19 mouse cellular contexts compared by ENCODE assay signal in genomic region chr4:46744583-46745155, GRCm38 (mm10).
A peak's percentile ranks its signal among the peaks of the same experiment; 100 is the strongest.
DNase-seq lines count a peak whose midpoint lies in the region.
"Had no signal": no experiment of that assay in that cellular context is flagged by ENCODE, and none has a peak within 500 bp of the region (broad histone marks: within the 10 kb centered on the region; RNA-seq: fewer than 3 reads in every experiment).

No protein-coding gene starts in this region.

- no peaks in the 10 kb centered on the region for H3K36me3 ChIP-seq in heart, embryonic 10.5 days
- H3K36me3 ChIP-seq: forebrain, embryonic 10.5 days; hindbrain, embryonic 12.5 days; limb, embryonic 13.5 days; liver, embryonic 13.5 days; neural tube, embryonic 13.5 days had no signal

- no peak overlapping the region for H3K27ac ChIP-seq in heart, embryonic 10.5 days
- H3K27ac ChIP-seq: forebrain, embryonic 10.5 days; hindbrain, embryonic 12.5 days; limb, embryonic 13.5 days; liver, embryonic 13.5 days; neural tube, embryonic 13.5 days had no signal

- 67% methylated on average over 7 of the region's 7 CpGs for WGBS in heart, embryonic 10.5 days

- intact Hi-C loops in heart, postnatal 10 days (cut with DNase I), result no loop called here
- intact Hi-C loops in gastrocnemius, postnatal 14 days (cut with DNase I; ENCODE audit: low total_unique reads), result no loop called here

- H3K4me1 ChIP-seq in heart, embryonic 10.5 days, result peaks cover 10% of the 10 kb centered on the region; the same call in 1 of the 2 replicates
- H3K4me1 ChIP-seq: limb, embryonic 13.5 days had no signal

- H3K27me3 ChIP-seq in heart, embryonic 10.5 days (ENCODE audit: insufficient read depth, poor library complexity, severe bottlenecking), result peaks cover 30% of the 10 kb centered on the region; the same call in 1 of the 2 replicates
- H3K27me3 ChIP-seq: hindbrain, embryonic 12.5 days; liver, embryonic 13.5 days; neural tube, embryonic 13.5 days had no signal

- H3K9me3 ChIP-seq in heart, embryonic 10.5 days, result no peaks in the 10 kb centered on the region
- H3K9me3 ChIP-seq: forebrain, embryonic 10.5 days; hindbrain, embryonic 12.5 days; limb, embryonic 13.5 days; liver, embryonic 13.5 days; neural tube, embryonic 13.5 days had no signal

- H3K4me3 ChIP-seq in heart, embryonic 10.5 days, result no peak overlapping the region
- H3K4me3 ChIP-seq: forebrain, embryonic 10.5 days; hindbrain, embryonic 12.5 days; limb, embryonic 13.5 days; liver, embryonic 13.5 days; neural tube, embryonic 13.5 days had no signal

- DNase-seq in heart, adult 9 months (ENCODE audit: low spot score in 2 of 2), result peak; percentile 5 to 19
- DNase-seq in heart, embryonic 10.5 days (ENCODE audit: low spot score), result no peak
- peak; percentile 70 for DNase-seq in cerebellum, adult 11 months
- peak; percentile 83 for DNase-seq in cerebellum, adult 9-11 months
- DNase-seq in heart, postnatal 10 days, result peak; percentile 44 to 53
- no peak for DNase-seq in left cerebral cortex, adult 18-20 months (ENCODE audit: low spot score in 2 of 2)
- DNase-seq in right cerebral cortex, postnatal 36 days (ENCODE audit: low spot score in 2 of 2), result no peak
- no peak for DNase-seq in gastrocnemius, postnatal 14 days
- DNase-seq: B cell, adult 2 months; forebrain, postnatal 0 days; kidney, adult 8-10 months; kidney, postnatal 25 days; liver, embryonic 13.5 days; midbrain, embryonic 14.5 days; thymus, postnatal 4 days had no signal

Comparison
In these comparisons a context has a peak if more than half of its experiments do, and no peak if none do; other contexts are left out.
1. DNase-seq: peak in heart, adult 9 months (2 of 2), cerebellum, adult 11 months (single experiment), cerebellum, adult 9-11 months (single experiment) and heart, postnatal 10 days (2 of 2); none in heart, embryonic 10.5 days (single experiment), left cerebral cortex, adult 18-20 months (0 of 2), right cerebral cortex, postnatal 36 days (0 of 2) and gastrocnemius, postnatal 14 days (single experiment).